Mouse (Mus musculus): ENCODE data around the gene Hsdl2. TPM values are rescaled to one million over a fixed set of nuclear protein-coding genes. Genes with fewer than 3 reads are reported as not detected.

The Hsdl2 gene
- polyA plus RNA-seq (2014; fragmentation: Illumina TruSeq; extraction: RNeasy Lipid Tissue Mini Kit (QIAGEN cat#74804); ENCODE audit: low read depth, low replicate concordance): 222 TPM

GRCm38 (mm10) chr4:59581314-59582185 is at the start of gene Hsdl2:
TSS of gene Hsdl2 (plus strand) at chr4:59581563.

GRCm38 (mm10) chr4:59549175-59549976 is 32.0 kb upstream of the Hsdl2 start, which contains the start of gene Ptbp3:
TSS of gene Ptbp3 (minus strand) at chr4:59549364.

GRCm38 (mm10) chr4:59625998-59626910 is 44.9 kb downstream of the Hsdl2 start, which contains the start of gene E130308A19Rik:
TSS of gene E130308A19Rik (plus strand) at chr4:59626211.

Other genes with a start within 250 kb of the Hsdl2 start
- gene Susd1, start 142.9 kb upstream of the Hsdl2 start, polyA plus RNA-seq (2014; fragmentation: Illumina TruSeq; extraction: RNeasy Lipid Tissue Mini Kit (QIAGEN cat#74804); ENCODE audit: low read depth, low replicate concordance): 6.3 TPM
- 29.5 TPM for gene Ptbp3, start 32.2 kb upstream of the Hsdl2 start, polyA plus RNA-seq (2014; fragmentation: Illumina TruSeq; extraction: RNeasy Lipid Tissue Mini Kit (QIAGEN cat#74804); ENCODE audit: low read depth, low replicate concordance)
- 3.8 TPM for gene E130308A19Rik, start 44.6 kb downstream of the Hsdl2 start, polyA plus RNA-seq (2014; fragmentation: Illumina TruSeq; extraction: RNeasy Lipid Tissue Mini Kit (QIAGEN cat#74804); ENCODE audit: low read depth, low replicate concordance)
- gene Inip, start 220.0 kb downstream of the Hsdl2 start, polyA plus RNA-seq (2014; fragmentation: Illumina TruSeq; extraction: RNeasy Lipid Tissue Mini Kit (QIAGEN cat#74804); ENCODE audit: low read depth, low replicate concordance): 22.9 TPM
- 1.4 TPM for gene Snx30, start 224.3 kb downstream of the Hsdl2 start, polyA plus RNA-seq (2014; fragmentation: Illumina TruSeq; extraction: RNeasy Lipid Tissue Mini Kit (QIAGEN cat#74804); ENCODE audit: low read depth, low replicate concordance)